Mouse (Mus musculus): ENCODE data around the gene Pmfbp1. TPM values are rescaled to one million over a fixed set of nuclear protein-coding genes. Genes with fewer than 3 reads are reported as not detected.

Gene Pmfbp1
- total and polyA plus RNA-seq, 3 experiments: 0.11 TPM; not detected in 2

DNA sequence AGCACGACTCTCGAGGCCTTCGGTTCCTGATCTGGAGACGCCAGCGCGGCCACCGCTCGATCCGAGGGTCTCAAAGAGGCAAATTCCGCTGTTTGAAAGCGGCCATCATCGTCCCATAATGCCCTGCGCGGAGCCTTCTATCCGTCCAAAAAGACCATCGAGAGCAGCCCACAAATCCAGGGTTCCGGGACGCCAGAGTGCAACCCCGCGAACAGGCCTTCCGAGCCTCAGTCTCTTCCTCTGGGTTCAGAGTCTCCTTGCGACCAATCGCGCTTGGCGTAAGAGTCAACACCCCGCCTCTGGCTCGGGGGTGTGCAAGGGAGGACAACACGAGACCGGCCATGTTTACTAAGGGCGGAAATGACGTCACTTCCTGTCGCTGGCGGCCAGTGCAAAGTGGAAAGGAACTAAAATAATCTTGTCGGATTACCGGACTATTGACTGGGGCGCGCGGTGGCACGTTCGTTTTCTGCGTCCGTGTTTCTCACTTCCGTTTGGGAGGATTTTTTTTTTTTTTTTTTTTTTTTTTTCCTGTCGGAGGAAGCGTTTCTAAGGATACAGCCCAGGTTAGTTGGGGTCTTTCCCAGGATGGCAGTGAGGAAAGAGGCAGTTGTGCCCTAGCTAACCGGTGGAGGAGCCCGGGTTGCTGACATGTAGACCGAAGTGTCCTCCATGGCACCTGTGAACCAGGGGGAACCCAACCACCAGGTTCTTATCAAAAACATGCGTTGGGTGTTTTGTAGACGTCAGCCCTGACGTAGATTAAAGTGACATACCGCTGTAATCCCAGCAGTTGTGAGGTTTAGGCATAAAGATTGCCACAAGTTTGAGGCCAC, 71.9 kb downstream of the Pmfbp1 start, which contains the start of the genes Dhx38 and Txnl4b (continued):
- no peak for TF ChIP-seq RAD21 (IDR thresholded peaks at IDR 0.05; ENCODE audit: low read depth, low read length)
- TF ChIP-seq ZMIZ1 (IDR thresholded peaks at IDR 0.05; ENCODE audit: low read depth, low read length): no peak; the same call in 1 of the 2 replicates
- peak; percentile 67; the same call in 1 of the 2 replicates for TF ChIP-seq TCF12 (IDR thresholded peaks at IDR 0.05; ENCODE audit: low read depth, low read length)
- TF ChIP-seq RCOR1 (conservative IDR thresholded peaks at IDR 0.05; ENCODE audit: low read depth, low read length): no peak; the same call in none of the 2 replicates
- TF ChIP-seq NRF1 (IDR thresholded peaks at IDR 0.05; ENCODE audit: low read depth, low read length): peak; percentile 79
- peak; percentile 83 for TF ChIP-seq MAX (IDR thresholded peaks at IDR 0.05; ENCODE audit: low read length)
- TF ChIP-seq MYC (IDR thresholded peaks at IDR 0.05; ENCODE audit: low read depth, low read length): peak; percentile 74; the same call in 1 of the 2 replicates
- peak; percentile 96 for TF ChIP-seq JUND (conservative IDR thresholded peaks at IDR 0.05; ENCODE audit: low read depth, low read length)
- TF ChIP-seq HCFC1 (IDR thresholded peaks at IDR 0.05; ENCODE audit: low read depth, low read length): peak; percentile 97
- peak; percentile 54; the same call in 1 of the 2 replicates for TF ChIP-seq MAZ (IDR thresholded peaks at IDR 0.05; ENCODE audit: low read depth, low read length)
- TF ChIP-seq POLR2AphosphoS2 (IDR thresholded peaks at IDR 0.05; ENCODE audit: low read depth, low read length): no peak
- TF ChIP-seq JUN (IDR thresholded peaks at IDR 0.05; ENCODE audit: insufficient read depth, low read depth, low read length): peak; percentile 94
- TF ChIP-seq BHLHE40 (IDR thresholded peaks at IDR 0.05; ENCODE audit: low read depth, low read length): peak; percentile 75
- TF ChIP-seq POLR2A (IDR thresholded peaks at IDR 0.05; ENCODE audit: low read depth, low read length): peak; percentile 75
- TF ChIP-seq USF1 (IDR thresholded peaks at IDR 0.05; ENCODE audit: low read depth, low read length): no peak
- TF ChIP-seq ETS1 (conservative IDR thresholded peaks at IDR 0.05; ENCODE audit: low read depth, low read length): peak; percentile 52
- no peak; the same call in 1 of the 2 replicates for TF ChIP-seq EP300 (IDR thresholded peaks at IDR 0.05; ENCODE audit: low read length)
- no peak for TF ChIP-seq CTCF (conservative IDR thresholded peaks at IDR 0.05 in 1 of 2, IDR thresholded peaks at IDR 0.05 in 1 of 2; ENCODE audit: low read depth in 2 of 2, low read length in 2 of 2)

GRCm38 (mm10) chr8:109571139-109571538, 77.3 kb downstream of the Pmfbp1 start:
- Histone ChIP-seq H3K36me3 (replicated peaks in 1 of 2; ENCODE audit: control insufficient read depth in 1 of 2, insufficient read depth in 1 of 2, low read length in 1 of 2) (peaks cover 19 to 68% of the 10 kb centered on the region in 2 experiments), H3K9me3 (replicated peaks; ENCODE audit: low read length) (no peaks in the 10 kb centered on the region), H3K27ac (ENCODE audit: insufficient read depth, low read depth) (no peak overlapping the region), H3K4me1 (ENCODE audit: control insufficient read depth in 1 of 2, insufficient read depth in 2 of 2) (peaks cover 3 to 14% of the 10 kb centered on the region in 2 experiments; a peak in 2 of 4 replicates), H3K4me3 (replicated peaks in 1 of 3; ENCODE audit: low read depth in 2 of 3, low read length in 2 of 3, poor library complexity in 1 of 3) (no peak overlapping the region), H3K4me2 (ENCODE audit: insufficient read depth, low read depth, poor library complexity, severe bottlenecking) (no peak overlapping the region), H3K79me2 (replicated peaks; ENCODE audit: control insufficient read depth, extremely low read depth, insufficient read depth, poor library complexity, severe bottlenecking) (peaks cover 7% of the 10 kb centered on the region), H3K9ac (ENCODE audit: insufficient read depth, low read depth) (no peak overlapping the region), H3K27me3 (replicated peaks) (no peaks in the 10 kb centered on the region)
- dilution Hi-C loops (cut with MboI; ENCODE audit: extremely low pct_ligation_motif_present, extremely low pct_unique_long_range_greater_than_20kb, low sequenced_read_pairs) (no loop called here), in situ Hi-C loops (cut with MboI; ENCODE audit: low pct_ligation_motif_present, low pct_unique_long_range_greater_than_20kb, low sequenced_read_pairs) (no loop called here)
- DNase-seq (ENCODE audit: extremely low read depth): no peak
- TF ChIP-seq ZNF384 (IDR thresholded peaks at IDR 0.05; ENCODE audit: low read depth, low read length) (no peak), POLR2A (IDR thresholded peaks at IDR 0.05; ENCODE audit: low read depth, low read length) (no peak), ETS1 (conservative IDR thresholded peaks at IDR 0.05; ENCODE audit: low read depth, low read length) (no peak), USF1 (IDR thresholded peaks at IDR 0.05; ENCODE audit: low read depth, low read length) (no peak), POLR2AphosphoS2 (IDR thresholded peaks at IDR 0.05; ENCODE audit: low read depth, low read length) (no peak), BHLHE40 (IDR thresholded peaks at IDR 0.05; ENCODE audit: low read depth, low read length) (no peak), GABPA (IDR thresholded peaks at IDR 0.05; ENCODE audit: insufficient replicate concordance, low read depth, low read length) (no peak), UBTF (IDR thresholded peaks at IDR 0.05; ENCODE audit: low read depth, low read length) (no peak), RAD21 (IDR thresholded peaks at IDR 0.05; ENCODE audit: low read depth, low read length) (no peak), SIN3A (IDR thresholded peaks at IDR 0.05; ENCODE audit: low read length) (no peak), MAFK (IDR thresholded peaks at IDR 0.05; ENCODE audit: insufficient replicate concordance, low read length) (no peak), SMC3 (IDR thresholded peaks at IDR 0.05; ENCODE audit: low read depth, low read length) (no peak), TCF12 (IDR thresholded peaks at IDR 0.05; ENCODE audit: low read depth, low read length) (no peak), MEF2A (IDR thresholded peaks at IDR 0.05; ENCODE audit: borderline replicate concordance, low read depth, low read length) (no peak), CHD1 (IDR thresholded peaks at IDR 0.05; ENCODE audit: low read depth, low read length) (no peak), JUND (conservative IDR thresholded peaks at IDR 0.05; ENCODE audit: low read depth, low read length) (no peak), MAX (IDR thresholded peaks at IDR 0.05; ENCODE audit: low read length) (no peak), NELFE (IDR thresholded peaks at IDR 0.05; ENCODE audit: low read depth, low read length) (no peak), MAZ (IDR thresholded peaks at IDR 0.05; ENCODE audit: low read depth, low read length) (no peak), CTCF (conservative IDR thresholded peaks at IDR 0.05 in 1 of 2, IDR thresholded peaks at IDR 0.05 in 1 of 2; ENCODE audit: low read depth in 2 of 2, low read length in 2 of 2) (no peak)
